In the genomic region with DNA sequence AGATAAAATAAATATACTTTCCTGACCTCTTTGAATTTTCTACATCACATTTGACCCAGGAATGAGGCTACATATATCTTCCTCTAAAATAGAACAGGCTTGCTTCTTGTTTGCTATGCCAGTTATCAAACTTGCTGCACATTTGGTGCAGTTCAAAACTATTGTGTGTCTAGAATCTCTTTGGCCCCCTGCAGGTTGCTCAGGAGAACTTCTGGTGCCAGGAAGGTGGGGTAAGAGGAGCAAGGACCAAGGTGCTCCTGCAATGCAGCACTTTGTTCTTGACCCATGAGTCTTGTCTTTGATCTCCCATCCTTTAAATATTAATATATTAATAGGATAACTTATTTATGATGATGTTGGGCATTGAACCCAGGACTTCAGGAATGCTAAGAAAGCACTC, we compare ENCODE assay signal across 15 mouse cellular contexts.
DNase-seq lines count a peak whose midpoint lies in the region; ATAC-seq and TF ChIP-seq lines count a peak whose summit lies in the region.
"Had no signal": no experiment of that assay in that cellular context is flagged by ENCODE, and none has a peak within 500 bp of the region (broad histone marks: within the 10 kb centered on the region; RNA-seq: fewer than 3 reads in every experiment).

No protein-coding gene starts in this region.

- no peak for ATAC-seq in embryonic facial prominence, embryonic 11.5 days (replicated peaks; ENCODE audit: insufficient number of reproducible peaks, low FRiP score, low TSS enrichment, low read depth)

- no peak overlapping the region for H3K4me2 ChIP-seq in embryonic facial prominence, embryonic 11.5 days (ENCODE audit: low read depth, low read length)
- H3K4me2 ChIP-seq: hindbrain, embryonic 14.5 days; limb, embryonic 15.5 days; midbrain, embryonic 12.5 days had no signal

- no peak for TF ChIP-seq POLR2A in cortical plate, adult 2 months (IDR thresholded peaks at IDR 0.05; ENCODE audit: extremely low read depth, insufficient read depth, low read length)

- H3K36me3 ChIP-seq in embryonic facial prominence, embryonic 11.5 days (replicated peaks; ENCODE audit: control insufficient read depth, insufficient read depth, low read depth, low read length) = no peaks in the 10 kb centered on the region
- H3K36me3 ChIP-seq in embryonic facial prominence, embryonic 10.5 days (replicated peaks) = no peaks in the 10 kb centered on the region
- H3K36me3 ChIP-seq in E14TG2a.4 (ENCODE audit: insufficient read depth, low read length) = no peaks in the 10 kb centered on the region
- H3K36me3 ChIP-seq: limb, embryonic 15.5 days; midbrain, embryonic 12.5 days had no signal

- peak; percentile 65 for TF ChIP-seq CTCF in layer of hippocampus, adult 2 months (conservative IDR thresholded peaks at IDR 0.05)
- TF ChIP-seq CTCF in E14TG2a.4 (conservative IDR thresholded peaks at IDR 0.05; ENCODE audit: low read length) = peak; percentile 39
- TF ChIP-seq CTCF in cortical plate, adult 2 months (IDR thresholded peaks at IDR 0.05; ENCODE audit: extremely low read depth, insufficient read depth, low read length) = 0 out of 2 replicates have a peak, but pooled peaks have one; percentile 18

- no peak overlapping the region for H3K4me3 ChIP-seq in embryonic facial prominence, embryonic 11.5 days (ENCODE audit: low read depth, low read length)
- no peak overlapping the region for H3K4me3 ChIP-seq in embryonic facial prominence, embryonic 10.5 days
- no peak overlapping the region for H3K4me3 ChIP-seq in layer of hippocampus, adult 2 months
- no peak overlapping the region for H3K4me3 ChIP-seq in E14TG2a.4 (replicated peaks; ENCODE audit: low read length)
- no peak overlapping the region for H3K4me3 ChIP-seq in cortical plate, adult 2 months (ENCODE audit: insufficient read depth, low read length)
- H3K4me3 ChIP-seq: limb, embryonic 15.5 days; midbrain, embryonic 12.5 days had no signal

- DNase-seq in embryonic facial prominence, embryonic 11.5 days (ENCODE audit: low spot score) = peak; percentile 35
- no peak for DNase-seq in embryonic facial prominence, embryonic 10.5 days (ENCODE audit: low spot score)
- DNase-seq in layer of hippocampus, adult 2 months (ENCODE audit: low spot score in 2 of 2) = no peak
- no peak for DNase-seq in layer of hippocampus, postnatal 10 days (ENCODE audit: low spot score in 2 of 2)
- no peak for DNase-seq in adrenal gland, adult (ENCODE audit: inconsistent age in 2 of 2, low spot score in 1 of 2)
- DNase-seq in gastrocnemius, postnatal 10 days = no peak
- DNase-seq: cerebellum, adult 18-20 months; kidney, postnatal 25 days; lung, postnatal 10 days; thymus, postnatal 14 days had no signal

- H3K27ac ChIP-seq in embryonic facial prominence, embryonic 11.5 days (replicated peaks; ENCODE audit: low read depth, low read length) = no peak overlapping the region
- no peak overlapping the region for H3K27ac ChIP-seq in embryonic facial prominence, embryonic 10.5 days (replicated peaks)
- no peak overlapping the region for H3K27ac ChIP-seq in layer of hippocampus, adult 2 months
- no peak overlapping the region for H3K27ac ChIP-seq in cortical plate, adult 2 months (ENCODE audit: insufficient read depth, low read length)
- H3K27ac ChIP-seq: hindbrain, embryonic 14.5 days; limb, embryonic 15.5 days; midbrain, embryonic 12.5 days had no signal

- no peaks in the 10 kb centered on the region for H3K4me1 ChIP-seq in embryonic facial prominence, embryonic 11.5 days (ENCODE audit: control insufficient read depth, insufficient read depth, low read length)
- H3K4me1 ChIP-seq in embryonic facial prominence, embryonic 10.5 days = peaks cover 55% of the 10 kb centered on the region
- no peaks in the 10 kb centered on the region for H3K4me1 ChIP-seq in E14TG2a.4 (replicated peaks; ENCODE audit: low read depth, low read length)
- peaks cover 10% of the 10 kb centered on the region; the same call in 1 of the 2 replicates for H3K4me1 ChIP-seq in cortical plate, adult 2 months (ENCODE audit: control insufficient read depth, insufficient read depth, low read length)

- H3K9me3 ChIP-seq in embryonic facial prominence, embryonic 11.5 days (replicated peaks; ENCODE audit: control insufficient read depth, low read length) = no peaks in the 10 kb centered on the region
- H3K9me3 ChIP-seq in embryonic facial prominence, embryonic 10.5 days = no peaks in the 10 kb centered on the region
- H3K9me3 ChIP-seq in E14TG2a.4 (ENCODE audit: low read length) = no peaks in the 10 kb centered on the region
- H3K9me3 ChIP-seq: limb, embryonic 15.5 days; midbrain, embryonic 12.5 days had no signal

- no peaks in the 10 kb centered on the region for H3K27me3 ChIP-seq in embryonic facial prominence, embryonic 11.5 days (ENCODE audit: control insufficient read depth, insufficient read depth, low read length)
- no peaks in the 10 kb centered on the region for H3K27me3 ChIP-seq in embryonic facial prominence, embryonic 10.5 days (replicated peaks; ENCODE audit: low read depth, poor library complexity, severe bottlenecking)
- H3K27me3 ChIP-seq in E14TG2a.4 (ENCODE audit: insufficient read depth, low read length) = no peaks in the 10 kb centered on the region
- H3K27me3 ChIP-seq: limb, embryonic 15.5 days; midbrain, embryonic 12.5 days had no signal

- H3K9ac ChIP-seq in embryonic facial prominence, embryonic 11.5 days (replicated peaks; ENCODE audit: low read length) = no peak overlapping the region
- H3K9ac ChIP-seq: hindbrain, embryonic 14.5 days; limb, embryonic 15.5 days; midbrain, embryonic 12.5 days had no signal
